Mouse (Mus musculus) small intestine, adult 2 months (tissue): ENCODE data around the gene Dsel.

Source experiments
- CTCF ChIP-seq: fragments of 200-500 bp; IDR thresholded peaks from 2 replicates; pipeline ENCODE4 v1.5.1; 2012; ENCODE audit warnings: low read depth, mild to moderate bottlenecking, control low read depth, inconsistent platforms, low read length, moderate library complexity, mixed read lengths; ENCODE audit not compliant: insufficient replicate concordance, insufficient read length; ENCODE audit errors: extremely low read depth
- POLR2A ChIP-seq: fragments of 200-500 bp; IDR thresholded peaks from 2 replicates; pipeline ENCODE4 v1.6.1; 2012; ENCODE audit warnings: low read depth, mild to moderate bottlenecking, control low read depth, inconsistent platforms, low read length, moderate library complexity

GRCm38 (mm10) chr1:111883336-111883735, 18.6 kb upstream of the Dsel start:
- TF ChIP-seq CTCF (no peak), POLR2A (no peak)
